Mouse (Mus musculus) midbrain, embryonic 12.5 days (tissue): ENCODE results near the gene Hus1b. TPM values are rescaled to one million over a fixed set of nuclear protein-coding genes. Genes with fewer than 3 reads are reported as not detected.

ENCODE experiments used
- polyA plus RNA-seq: library from polyadenylated mRNA; unstranded; fragments of >200 nt; fragmentation: Nextera tagmentation; extraction: Ambion mirVana; gene quantifications from 2 replicates; pipeline ENCODE4 v1.2.1, GENCODE M21; 2016

The Hus1b gene
- polyA plus RNA-seq, 1 experiment from 2014 or later = 0.24 TPM

Other genes with a start within 250 kb of the Hus1b start
- gene Irf4, start 198.5 kb downstream of the Hus1b start, polyA plus RNA-seq = 0.08 TPM in 1 of 2 replicates, not detected in the other
- gene Exoc2, start 26.3 kb upstream of the Hus1b start, polyA plus RNA-seq = 45.6 and 46.2 TPM in 2 replicates
- 0.13 TPM in 2 replicates for gene Gm5447, start 26.4 kb upstream of the Hus1b start, polyA plus RNA-seq